30 mouse cellular contexts compared by ENCODE assay signal in genomic region chr11:89606346-89606745, GRCm38 (mm10).
DNase-seq lines count a peak whose midpoint lies in the region; ATAC-seq and TF ChIP-seq lines count a peak whose summit lies in the region.
"Had no signal": no experiment of that assay in that cellular context is flagged by ENCODE, and none has a peak within 500 bp of the region (broad histone marks: within the 10 kb centered on the region; RNA-seq: fewer than 3 reads in every experiment).

No protein-coding gene starts in this region.

- WGBS in cerebellum, adult 2 months = 48% methylated on average over 6 of the region's 6 CpGs
- 41% methylated on average over 6 of the region's 6 CpGs for WGBS in lung, embryonic 14.5 days

- peak; percentile 83 to 85 for DNase-seq in cerebellum, postnatal 10 days
- DNase-seq in cerebellum, adult 2 months = no peak
- peak; percentile 46 for DNase-seq in gastrocnemius, postnatal 10 days
- no peak for DNase-seq in gastrocnemius, adult 18-20 months (ENCODE audit: low spot score)
- DNase-seq in lung, embryonic 14.5 days = no peak
- no peak for DNase-seq in lung, postnatal 14 days
- peak; percentile 14 for DNase-seq in retina, embryonic 14.5 days (ENCODE audit: low spot score)
- DNase-seq in retina, postnatal 1 day = no peak
- DNase-seq: adrenal gland, adult 2 months; adrenal gland, postnatal 36 days; cerebellum, adult 8-10 months; heart, adult 2 months; kidney, adult 9 months; kidney, postnatal 25 days; right cerebral cortex, adult 18-20 months; spleen, adult 18-20 months; thymus, adult 2 months; thymus, postnatal 36 days had no signal

- no peak overlapping the region for H3K4me2 ChIP-seq in lung, embryonic 14.5 days
- H3K4me2 ChIP-seq: heart, embryonic 12.5 days; hindbrain, embryonic 14.5 days; limb, embryonic 13.5 days; liver, embryonic 11.5 days; midbrain, embryonic 15.5 days; neural tube, embryonic 15.5 days had no signal

- TF ChIP-seq CTCF in cerebellum, adult 2 months (IDR thresholded peaks at IDR 0.05; ENCODE audit: borderline replicate concordance, insufficient read depth, low read depth, low read length) = no peak
- TF ChIP-seq CTCF in lung, embryonic 14.5 days (IDR thresholded peaks at IDR 0.05; ENCODE audit: low read depth) = no peak

- no peak overlapping the region for H3K9ac ChIP-seq in lung, embryonic 14.5 days
- H3K9ac ChIP-seq: heart, embryonic 12.5 days; hindbrain, embryonic 14.5 days; limb, embryonic 13.5 days; midbrain, embryonic 15.5 days; neural tube, embryonic 15.5 days had no signal

- ATAC-seq in lung, embryonic 14.5 days (ENCODE audit: insufficient read depth) = no peak
- ATAC-seq: activated CD4-positive, CD25-positive, alpha-beta regulatory T cell, adult 4 months; forebrain, embryonic 14.5 days; intestine, postnatal 0 days; midbrain, embryonic 15.5 days had no signal

- H3K36me3 ChIP-seq in lung, embryonic 14.5 days (ENCODE audit: insufficient read depth) = no peaks in the 10 kb centered on the region
- H3K36me3 ChIP-seq: heart, embryonic 12.5 days; limb, embryonic 13.5 days; midbrain, embryonic 15.5 days; neural tube, embryonic 15.5 days had no signal

- H3K4me3 ChIP-seq in cerebellum, adult 2 months (replicated peaks; ENCODE audit: insufficient read depth, low read depth, low read length) = no peak overlapping the region
- no peak overlapping the region for H3K4me3 ChIP-seq in lung, embryonic 14.5 days (ENCODE audit: low read depth, low read length)
- H3K4me3 ChIP-seq: heart, adult 2 months; heart, embryonic 12.5 days; left cerebral cortex, adult 2 months; limb, embryonic 13.5 days; midbrain, embryonic 15.5 days; neural tube, embryonic 15.5 days had no signal

- H3K4me1 ChIP-seq in cerebellum, adult 2 months (ENCODE audit: control insufficient read depth, insufficient read depth, low read length) = no peaks in the 10 kb centered on the region
- H3K4me1 ChIP-seq in lung, embryonic 14.5 days (ENCODE audit: insufficient read depth) = 0 out of 2 replicates have a peak, but pooled peaks cover under 1% of the 10 kb centered on the region

- H3K9me3 ChIP-seq in lung, embryonic 14.5 days (ENCODE audit: low read depth, low read length) = no peaks in the 10 kb centered on the region
- H3K9me3 ChIP-seq: heart, embryonic 12.5 days; limb, embryonic 13.5 days; midbrain, embryonic 15.5 days; neural tube, embryonic 15.5 days had no signal

- no peaks in the 10 kb centered on the region for H3K27me3 ChIP-seq in cerebellum, adult 2 months (ENCODE audit: control insufficient read depth, insufficient read depth, low read length)
- no peaks in the 10 kb centered on the region for H3K27me3 ChIP-seq in lung, embryonic 14.5 days (ENCODE audit: insufficient read depth, low read length)
- H3K27me3 ChIP-seq: CH12.LX; heart, embryonic 12.5 days; midbrain, embryonic 15.5 days; neural tube, embryonic 15.5 days had no signal

- TF ChIP-seq POLR2A in cerebellum, adult 2 months (IDR thresholded peaks at IDR 0.05; ENCODE audit: borderline replicate concordance, insufficient read depth, low read length) = no peak

- H3K27ac ChIP-seq in cerebellum, adult 2 months (ENCODE audit: insufficient read depth, low read length) = no peak overlapping the region
- peak overlapping the region; percentile 25; the same call in 1 of the 2 replicates for H3K27ac ChIP-seq in lung, embryonic 14.5 days (ENCODE audit: low read depth)
- H3K27ac ChIP-seq: heart, adult 2 months; hindbrain, embryonic 14.5 days; left cerebral cortex, adult 2 months; limb, embryonic 13.5 days; macrophage; midbrain, embryonic 15.5 days; neural tube, embryonic 15.5 days had no signal

Comparison
In these comparisons a context has a peak if more than half of its experiments do, and no peak if none do; other contexts are left out.
1. DNase-seq: peak in cerebellum, postnatal 10 days (2 of 2), gastrocnemius, postnatal 10 days (single experiment) and retina, embryonic 14.5 days (single experiment); none in cerebellum, adult 2 months (0 of 2), gastrocnemius, adult 18-20 months (single experiment), lung, embryonic 14.5 days (single experiment), lung, postnatal 14 days (single experiment) and retina, postnatal 1 day (single experiment).